ENCODE assay signal across 12 mouse cellular contexts in genomic region chr6:37658021-37658650, GRCm38 (mm10).
DNase-seq lines count a peak whose midpoint lies in the region; ATAC-seq lines count a peak whose summit lies in the region.
"Had no signal": no experiment of that assay in that cellular context is flagged by ENCODE, and none has a peak within 500 bp of the region (broad histone marks: within the 10 kb centered on the region; RNA-seq: fewer than 3 reads in every experiment).

No protein-coding gene starts in this region.

- H3K4me2 ChIP-seq in forebrain, embryonic 11.5 days (ENCODE audit: low read depth, low read length, severe bottlenecking), result no peak overlapping the region
- H3K4me2 ChIP-seq: hindbrain, embryonic 15.5 days; limb, embryonic 12.5 days had no signal

- no peak overlapping the region for H3K9ac ChIP-seq in forebrain, embryonic 11.5 days (ENCODE audit: low read length)
- H3K9ac ChIP-seq: hindbrain, embryonic 15.5 days; limb, embryonic 12.5 days had no signal

- no peak for DNase-seq in forebrain, embryonic 11.5 days (ENCODE audit: low spot score)
- no peak for DNase-seq in forebrain, embryonic 10.5 days (ENCODE audit: extremely low spot score, low spot score)
- peak; percentile 1 to 20 for DNase-seq in left cerebral cortex, postnatal 25 days (ENCODE audit: low spot score in 2 of 2)
- no peak for DNase-seq in left cerebral cortex, adult 18-20 months (ENCODE audit: low spot score in 2 of 2)
- peak; percentile 85 for DNase-seq in ZHBTc4 (ENCODE audit: low read depth, low spot score)
- DNase-seq in layer of hippocampus, adult 9-11 months, result peak; percentile 14
- no peak for DNase-seq in limb, embryonic 10.5 days (ENCODE audit: low spot score)
- DNase-seq: cerebellum, postnatal 25 days had no signal

- H3K4me3 ChIP-seq in forebrain, embryonic 11.5 days (ENCODE audit: low read depth, low read length), result no peak overlapping the region
- no peak overlapping the region for H3K4me3 ChIP-seq in forebrain, embryonic 10.5 days
- H3K4me3 ChIP-seq in limb, embryonic 10.5 days, result no peak overlapping the region
- H3K4me3 ChIP-seq: hindbrain, embryonic 15.5 days; limb, embryonic 12.5 days had no signal

- ATAC-seq in forebrain, embryonic 11.5 days (replicated peaks; ENCODE audit: low FRiP score), result 0 out of 2 replicates have a peak, but pooled peaks have one; percentile 33
- ATAC-seq in megakaryocyte progenitor cell, adult 5-6 weeks (replicated peaks; ENCODE audit: poor library complexity), result no peak
- ATAC-seq: lung, postnatal 0 days had no signal

- H3K27me3 ChIP-seq in forebrain, embryonic 11.5 days (ENCODE audit: control insufficient read depth, insufficient read depth, low read length), result no peaks in the 10 kb centered on the region
- no peaks in the 10 kb centered on the region for H3K27me3 ChIP-seq in forebrain, embryonic 10.5 days (ENCODE audit: poor library complexity, severe bottlenecking)
- no peaks in the 10 kb centered on the region for H3K27me3 ChIP-seq in limb, embryonic 10.5 days (ENCODE audit: low read depth, poor library complexity, severe bottlenecking)
- H3K27me3 ChIP-seq: hindbrain, embryonic 15.5 days; limb, embryonic 12.5 days had no signal

- WGBS in forebrain, embryonic 11.5 days, result 46% methylated on average over 6 of the region's 6 CpGs
- WGBS in forebrain, embryonic 10.5 days, result 71% methylated on average over 6 of the region's 6 CpGs
- 68% methylated on average over 6 of the region's 6 CpGs for WGBS in limb, embryonic 10.5 days

- no peaks in the 10 kb centered on the region for H3K36me3 ChIP-seq in forebrain, embryonic 11.5 days (ENCODE audit: control insufficient read depth, insufficient read depth, low read length)
- H3K36me3 ChIP-seq in forebrain, embryonic 10.5 days (replicated peaks), result no peaks in the 10 kb centered on the region
- H3K36me3 ChIP-seq in limb, embryonic 10.5 days, result no peaks in the 10 kb centered on the region
- H3K36me3 ChIP-seq: hindbrain, embryonic 15.5 days; limb, embryonic 12.5 days had no signal

- 0 out of 2 replicates have a peak, but pooled peaks cover 3% of the 10 kb centered on the region for H3K4me1 ChIP-seq in forebrain, embryonic 11.5 days (replicated peaks; ENCODE audit: control insufficient read depth, insufficient read depth, low read length)
- no peaks in the 10 kb centered on the region for H3K4me1 ChIP-seq in forebrain, embryonic 10.5 days
- H3K4me1 ChIP-seq in limb, embryonic 10.5 days, result 0 out of 2 replicates have a peak, but pooled peaks cover 5% of the 10 kb centered on the region
- H3K4me1 ChIP-seq: hindbrain, embryonic 15.5 days had no signal

- no peak overlapping the region for H3K27ac ChIP-seq in forebrain, embryonic 11.5 days (ENCODE audit: low read depth, low read length)
- H3K27ac ChIP-seq in forebrain, embryonic 10.5 days, result no peak overlapping the region
- no peak overlapping the region for H3K27ac ChIP-seq in limb, embryonic 10.5 days
- H3K27ac ChIP-seq: hindbrain, embryonic 15.5 days; limb, embryonic 12.5 days had no signal

- intact Hi-C loops in left cerebral cortex, postnatal 25 days (cut with DNase I), result no loop called here

- H3K9me3 ChIP-seq in forebrain, embryonic 11.5 days (ENCODE audit: control insufficient read depth, low read length), result no peaks in the 10 kb centered on the region
- H3K9me3 ChIP-seq in forebrain, embryonic 10.5 days, result no peaks in the 10 kb centered on the region
- H3K9me3 ChIP-seq in limb, embryonic 10.5 days (replicated peaks), result no peaks in the 10 kb centered on the region
- H3K9me3 ChIP-seq: hindbrain, embryonic 15.5 days; limb, embryonic 12.5 days had no signal

Comparison
In these comparisons a context has a peak if more than half of its experiments do, and no peak if none do; other contexts are left out.
1. DNase-seq: peak in left cerebral cortex, postnatal 25 days (2 of 2), ZHBTc4 (single experiment) and layer of hippocampus, adult 9-11 months (single experiment); none in forebrain, embryonic 11.5 days (single experiment), forebrain, embryonic 10.5 days (single experiment), left cerebral cortex, adult 18-20 months (0 of 2) and limb, embryonic 10.5 days (single experiment).